Mouse (Mus musculus) urinary bladder, postnatal 14 days (tissue): ENCODE results near the gene Slc8b1.
"Not testable (repeated sequence)": the region's sequence is repeated elsewhere in the genome, so short reads cannot be mapped to it uniquely, and the experiment has no call there.

Experiments used
- DNase-seq: peaks from one replicate; pipeline ENCODE4 v3.0.0; 2021; ENCODE audit warnings: low spot score

Gene Slc8b1

DNA sequence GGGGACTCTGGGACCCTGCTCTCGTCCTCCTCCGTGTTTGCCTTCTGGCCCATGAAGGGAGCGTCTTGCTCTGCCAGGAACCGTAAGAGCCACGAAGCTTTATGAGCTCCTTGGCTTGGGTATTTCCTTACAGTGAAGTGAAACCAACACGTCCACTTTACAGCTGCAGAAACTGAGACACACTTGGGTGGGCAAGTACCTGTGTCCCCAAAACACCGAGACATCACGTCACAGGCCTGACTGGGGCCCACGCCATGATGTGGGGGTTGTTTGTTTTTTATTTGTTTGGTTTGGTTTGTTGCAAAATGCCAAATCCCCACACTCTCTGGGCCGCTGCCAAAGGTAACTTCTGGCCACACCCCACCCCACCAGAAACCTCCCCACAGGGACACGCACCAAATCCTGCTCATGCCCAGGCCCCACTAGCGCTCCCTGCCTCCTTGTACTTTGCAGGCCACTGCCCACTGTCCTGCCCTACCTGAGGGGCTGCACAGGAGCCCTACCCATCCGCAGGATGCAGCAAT is 15.2 kb upstream of the Slc8b1 start:
- DNase-seq = no peak

DNA sequence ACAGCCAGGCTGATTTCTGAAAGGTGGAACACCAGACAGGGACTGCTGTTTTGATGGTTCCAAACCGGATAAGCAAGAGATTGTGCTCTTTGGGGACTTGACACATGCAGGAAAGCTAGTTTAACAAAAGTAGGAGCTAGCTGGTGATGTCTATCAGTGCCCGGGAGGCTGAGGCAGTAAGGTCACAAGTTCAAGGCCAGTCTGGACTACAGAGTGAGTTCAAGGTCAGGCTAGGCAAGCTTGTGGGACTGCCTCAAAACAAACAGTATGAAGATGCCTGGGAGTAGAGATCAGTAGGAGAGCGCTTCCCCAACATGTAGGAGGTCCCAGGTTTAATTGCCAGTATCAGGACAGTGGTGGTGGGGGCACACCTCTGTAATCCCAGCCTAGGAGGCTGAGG is 13.9 kb upstream of the Slc8b1 start:
- DNase-seq = no peak

DNA sequence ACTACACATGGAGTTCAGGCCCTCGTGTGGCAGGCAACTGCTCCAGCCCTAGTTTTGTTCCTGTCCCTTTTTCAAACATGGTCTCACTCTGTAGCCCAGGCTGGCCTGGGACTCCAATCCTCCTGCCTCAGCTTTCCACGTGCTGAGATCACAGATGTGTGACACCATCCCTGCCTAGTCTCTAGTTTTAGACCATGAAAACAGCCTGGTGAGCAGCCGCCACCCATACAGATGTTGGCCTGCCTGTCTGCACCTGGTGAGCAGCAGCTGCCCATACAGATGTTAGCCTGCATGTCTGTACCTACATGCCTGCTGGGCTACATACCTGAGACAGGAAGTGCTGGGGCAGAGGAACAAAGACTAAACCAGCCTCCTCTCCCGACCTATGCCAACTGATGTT is 11.8 kb upstream of the Slc8b1 start:
- DNase-seq = no peak

DNA sequence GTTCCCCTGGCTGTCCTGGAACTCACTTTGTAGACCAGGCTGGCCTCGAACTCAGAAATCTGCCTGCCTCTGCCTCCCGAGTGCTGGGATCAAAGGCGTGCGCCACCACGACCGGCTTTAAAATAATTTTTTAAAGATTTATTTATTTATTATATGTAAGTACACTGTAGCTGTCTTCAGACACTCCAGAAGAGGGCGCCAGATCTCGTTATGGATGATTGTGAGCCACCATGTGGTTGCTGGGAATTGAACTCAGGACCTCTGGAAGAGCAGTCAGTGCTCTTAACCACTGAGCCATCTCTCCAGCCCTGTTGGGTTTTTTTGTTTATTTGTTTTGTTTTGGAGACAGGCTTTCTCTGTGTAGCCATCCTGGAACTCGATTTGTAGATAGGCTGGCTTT is 10.4 kb upstream of the Slc8b1 start:
- DNase-seq = not testable (repeated sequence)

DNA sequence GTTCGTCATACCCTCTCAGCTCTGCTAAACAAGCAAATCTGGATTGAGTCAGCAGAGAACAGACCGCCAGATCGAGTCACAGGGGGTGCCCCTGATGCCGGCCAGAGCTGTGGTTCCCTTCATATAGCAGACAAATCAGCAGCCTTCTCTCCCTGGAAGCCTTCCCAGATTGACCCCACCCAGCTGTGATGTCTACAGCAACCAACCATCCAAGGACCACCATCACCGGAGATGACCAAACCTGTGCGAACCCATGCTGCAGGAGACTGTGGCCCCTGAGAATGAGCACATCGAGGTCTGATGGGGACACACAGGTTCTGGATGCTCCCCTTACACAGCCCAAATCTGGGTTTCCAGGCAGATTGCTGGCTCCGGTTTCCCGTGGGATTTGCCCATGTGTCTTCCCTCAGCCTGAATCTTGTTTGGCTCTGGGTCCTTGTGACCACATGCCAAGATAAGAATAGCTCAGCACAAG is 8.8 kb upstream of the Slc8b1 start:
- no peak for DNase-seq

DNA sequence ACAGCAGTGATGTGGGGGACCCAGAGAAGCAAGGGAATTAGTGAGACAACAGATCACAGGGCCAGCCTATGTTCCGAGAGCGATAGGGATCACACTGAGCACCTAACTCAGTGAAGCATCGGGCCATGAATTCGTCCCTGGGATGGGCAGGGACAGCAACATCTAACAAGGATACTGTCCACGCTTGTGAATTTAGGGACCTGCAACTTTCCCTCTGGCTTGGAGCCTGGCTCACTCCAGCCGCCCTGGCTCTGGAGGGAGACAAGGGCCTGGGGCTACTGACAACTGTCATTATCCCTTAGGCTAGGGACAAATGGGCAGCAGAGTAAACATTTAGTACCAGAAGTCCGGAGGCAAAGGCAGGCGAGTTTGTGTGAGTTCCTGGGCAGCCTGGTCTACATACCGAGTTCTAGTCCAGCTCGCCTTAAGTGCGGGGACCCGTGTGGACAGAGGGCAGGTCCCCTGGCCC is 8.3 kb upstream of the Slc8b1 start:
- no peak for DNase-seq

DNA sequence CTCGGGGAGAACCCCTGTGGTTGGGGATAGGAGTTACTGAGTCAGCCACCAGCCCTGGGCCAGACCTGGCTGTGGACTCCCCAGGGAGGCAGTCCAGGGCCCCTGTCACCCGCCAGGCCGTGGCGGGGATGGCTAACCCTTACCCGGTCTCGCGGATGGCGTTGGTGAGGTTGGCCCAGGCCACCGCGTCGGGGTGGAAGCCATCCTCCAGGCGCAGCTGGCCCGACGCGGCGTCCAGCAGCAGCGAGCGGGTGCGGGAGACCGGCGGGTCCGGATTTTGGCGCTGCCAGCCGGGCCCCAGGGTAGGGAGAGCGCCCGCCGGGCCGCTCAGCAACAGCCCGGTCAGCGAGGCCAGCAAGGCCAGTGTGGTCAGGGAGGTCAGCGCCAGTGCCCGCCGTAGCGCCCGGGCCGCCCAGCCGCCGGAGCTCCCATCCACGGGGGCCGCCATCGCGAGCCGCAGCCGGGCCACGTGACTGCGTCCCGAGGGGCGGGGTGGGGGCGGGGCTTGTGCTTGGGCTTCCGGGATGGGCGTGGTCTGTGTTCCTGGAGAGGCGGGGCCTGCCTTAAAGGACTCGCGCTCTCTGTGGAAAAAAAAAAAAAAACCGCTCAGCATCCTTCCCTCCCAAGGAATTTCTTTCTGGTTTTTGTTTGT is 7.7 kb upstream of the Slc8b1 start, which contains the start of gene Plbd2:
Gene Plbd2 (minus strand): TSS at position 482 of the 652 bp plus-strand sequence.
- peak; percentile 85 for DNase-seq

DNA sequence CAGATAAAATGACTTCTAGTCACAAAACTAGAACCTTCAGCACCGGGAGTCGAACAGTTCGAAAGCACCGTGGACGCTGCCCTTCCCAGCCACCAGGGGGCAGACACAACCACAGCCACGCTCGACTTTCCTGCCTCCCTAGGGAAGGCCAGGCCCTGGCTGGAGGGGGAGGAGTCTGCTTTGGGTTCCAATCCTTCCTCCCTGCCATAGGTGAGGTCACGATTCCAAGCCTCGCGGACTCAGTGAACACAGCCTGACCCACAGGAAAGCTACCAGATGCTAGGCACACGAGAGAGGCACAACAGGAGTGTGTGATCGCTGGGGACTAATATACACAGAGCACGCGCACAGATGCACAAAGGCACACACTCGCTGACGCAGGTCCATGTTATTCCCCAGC is 5.6 kb upstream of the Slc8b1 start:
- peak; percentile 83 for DNase-seq

DNA sequence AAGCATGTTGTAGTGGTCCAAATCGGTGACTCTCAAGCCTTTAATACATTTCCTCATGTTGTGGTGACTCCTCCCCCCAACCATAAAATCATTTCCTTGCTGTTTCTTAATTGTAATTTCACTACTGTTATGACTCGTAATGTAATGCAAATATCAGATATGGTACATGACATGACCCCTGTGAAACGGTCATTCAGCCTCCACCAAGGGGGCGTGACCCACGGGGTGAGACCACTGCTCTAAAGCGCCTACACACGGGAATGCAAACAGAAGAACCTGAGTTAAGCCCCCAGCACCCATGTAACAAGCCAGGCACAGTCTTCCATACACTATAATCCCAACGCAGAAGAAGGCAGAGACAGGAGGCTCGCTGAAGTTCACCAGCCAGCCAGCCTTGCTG is 5.2 kb upstream of the Slc8b1 start:
- no peak for DNase-seq

DNA sequence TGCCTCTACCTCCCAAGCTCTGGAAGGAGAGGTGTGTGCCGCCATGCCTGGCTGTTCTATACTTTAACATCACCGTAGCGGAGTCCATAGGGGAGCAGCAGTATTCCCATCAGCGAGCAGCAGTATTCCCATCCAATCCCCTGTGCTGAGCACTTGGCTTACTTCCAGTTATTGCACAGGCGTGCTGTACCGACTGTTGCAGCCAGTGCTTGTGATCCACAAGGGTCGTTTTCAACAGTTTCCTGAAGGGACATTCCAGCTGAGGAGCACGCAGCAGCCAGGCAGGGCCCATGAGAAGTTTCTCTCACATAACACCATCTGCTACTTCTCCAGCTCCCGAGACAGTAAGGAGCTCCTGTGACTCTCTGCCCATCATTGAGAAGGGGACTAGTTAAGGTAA is 4.5 kb upstream of the Slc8b1 start:
- DNase-seq = no peak

DNA sequence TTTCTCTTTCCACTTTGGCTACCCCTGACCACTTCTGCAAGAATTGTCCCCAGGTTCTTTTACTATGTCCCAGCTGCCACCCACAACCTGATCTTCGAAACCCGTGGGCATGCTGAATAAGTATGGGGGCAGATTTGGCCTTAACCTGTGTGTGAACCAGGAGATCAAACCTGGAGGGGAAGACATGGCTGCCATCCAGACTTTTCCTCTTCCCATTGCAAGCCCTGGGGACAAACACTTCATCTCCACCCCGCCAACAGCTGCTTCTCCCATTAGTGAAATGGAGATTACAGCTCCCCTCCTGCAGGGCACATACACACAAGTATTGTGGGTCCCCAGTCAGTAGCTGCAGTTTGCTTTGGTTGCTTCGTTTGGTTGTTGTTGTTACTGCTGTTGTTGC is 3.7 kb upstream of the Slc8b1 start:
- no peak for DNase-seq

DNA sequence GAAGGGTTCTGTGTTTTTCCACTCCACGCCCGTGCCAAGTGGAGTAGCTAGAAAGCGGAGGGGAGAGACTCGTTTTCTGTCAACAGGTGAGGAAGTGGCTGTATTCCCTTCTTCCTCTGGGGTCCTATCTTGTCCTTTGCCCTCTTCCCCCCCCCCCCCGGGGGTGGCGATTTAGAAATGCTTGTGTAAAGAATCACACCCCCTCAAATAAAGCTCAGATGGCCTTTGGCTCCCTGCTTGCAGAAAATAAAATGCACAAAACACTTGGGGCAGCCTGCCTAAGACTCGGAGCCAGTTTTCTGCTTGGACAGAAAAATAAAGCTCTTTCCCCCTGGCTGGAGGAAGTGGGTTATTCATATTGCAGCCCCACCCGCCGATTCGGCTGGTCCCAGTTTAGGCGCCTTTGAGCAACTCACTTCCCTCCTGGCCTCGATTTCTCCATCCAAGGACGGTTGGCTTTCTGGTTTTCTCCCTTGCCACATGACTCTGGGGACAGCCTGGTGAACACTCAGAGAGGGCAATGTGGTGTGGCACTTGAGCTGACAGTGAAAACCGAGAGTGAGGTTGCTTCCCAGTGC is 764 bp downstream of the Slc8b1 start:
- DNase-seq = peak; percentile 48

DNA sequence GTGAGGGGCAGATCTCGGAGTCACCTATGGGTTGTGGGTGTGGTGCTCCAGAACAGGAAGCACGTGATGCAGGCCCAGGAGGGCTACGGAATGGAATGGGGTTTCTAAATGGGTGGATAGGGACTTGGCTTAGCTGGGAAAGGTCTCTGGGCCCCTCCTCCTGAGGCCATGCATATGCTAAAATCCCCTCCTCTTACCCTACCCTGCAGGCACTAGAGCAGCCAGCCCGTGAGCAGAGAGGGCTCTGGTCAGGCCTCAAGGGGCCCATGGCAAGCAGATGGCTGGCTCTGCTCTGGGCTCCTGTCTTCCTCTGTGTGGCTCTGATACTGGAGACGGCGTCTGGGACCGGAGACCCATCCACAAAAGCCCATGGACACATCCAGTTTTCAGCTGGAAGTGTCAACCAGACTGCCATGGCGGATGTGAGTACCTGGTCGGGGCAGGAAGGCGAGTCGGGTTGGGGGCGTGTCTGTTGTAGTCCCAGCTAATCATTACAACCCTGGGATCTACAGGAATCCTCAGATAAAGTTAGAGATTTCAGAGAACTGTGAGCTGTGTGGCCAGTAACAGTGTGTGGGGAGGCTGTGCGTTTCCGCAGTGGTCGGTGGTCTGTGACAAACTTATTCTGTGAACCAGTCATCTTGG is 2.1 kb downstream of the Slc8b1 start:
- no peak for DNase-seq

DNA sequence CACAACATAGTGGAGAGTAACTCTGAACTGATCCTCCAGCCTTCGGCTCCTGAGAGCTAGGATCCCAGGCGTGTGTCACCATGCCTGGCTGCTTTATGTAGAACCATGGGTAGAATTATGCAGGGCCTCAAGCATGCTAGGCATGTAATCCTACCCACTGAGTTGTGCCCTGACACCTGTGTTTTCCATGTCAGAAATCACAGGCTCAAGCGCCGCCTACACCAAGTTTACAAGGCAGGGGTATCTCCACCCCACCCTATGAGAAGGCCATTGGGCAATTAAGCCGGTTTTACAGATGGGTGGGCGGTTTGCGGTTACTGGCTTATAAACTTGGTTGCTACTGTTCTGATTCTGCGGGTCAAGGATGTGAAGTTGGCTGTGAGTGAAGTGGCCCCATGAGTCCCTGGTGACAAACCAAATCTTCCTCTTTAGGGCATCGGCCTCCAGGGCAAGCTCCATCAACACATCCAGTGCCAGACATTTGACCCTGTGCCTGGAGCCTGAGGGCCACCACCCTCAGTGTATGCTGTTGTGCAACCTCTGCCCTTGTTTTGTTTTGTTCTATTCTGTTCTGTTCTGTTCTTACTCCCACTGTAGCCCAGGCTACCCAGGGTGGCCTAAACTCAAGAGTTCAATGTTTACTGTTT is 3.2 kb downstream of the Slc8b1 start:
- DNase-seq = no peak

DNA sequence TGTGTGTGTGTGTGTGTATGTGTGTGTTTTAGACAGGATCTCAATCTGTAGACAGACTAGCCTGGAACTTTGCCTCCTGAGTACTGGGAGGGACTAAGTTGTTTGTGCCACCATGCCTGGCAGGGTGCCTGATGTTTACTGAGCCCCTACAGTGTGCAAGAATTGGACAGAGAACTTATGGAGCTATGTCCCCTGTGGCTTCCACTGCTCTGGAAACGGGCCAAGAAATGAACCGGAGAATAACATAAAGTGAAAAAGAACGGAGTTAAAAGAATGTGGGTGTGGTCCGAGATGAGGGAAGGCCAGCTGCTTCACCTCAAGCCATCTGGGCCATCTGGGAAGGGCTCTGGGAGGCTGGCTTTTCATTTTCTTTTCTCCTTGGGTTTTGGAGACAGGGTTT is 3.8 kb downstream of the Slc8b1 start:
- DNase-seq = peak; percentile 72

DNA sequence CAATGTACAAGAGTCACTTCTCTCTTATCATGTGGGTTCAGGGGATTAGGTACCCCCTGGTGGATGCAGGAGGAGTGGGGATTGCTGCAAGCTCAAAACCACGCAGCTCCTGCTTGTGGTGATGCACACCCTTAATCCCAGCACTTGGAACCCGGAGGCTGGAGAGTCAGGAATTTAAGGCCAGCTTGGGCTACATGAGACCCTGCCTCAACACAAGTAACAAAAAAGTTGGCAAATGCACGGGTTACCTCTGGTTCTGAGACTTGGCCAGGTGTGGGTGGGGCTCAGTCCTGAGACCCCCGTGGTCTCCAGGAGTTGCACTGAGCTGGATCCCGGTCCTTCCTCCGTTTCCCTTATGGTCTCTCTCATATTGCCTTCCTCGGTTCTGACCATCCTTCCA is 4.5 kb downstream of the Slc8b1 start:
- DNase-seq = no peak

DNA sequence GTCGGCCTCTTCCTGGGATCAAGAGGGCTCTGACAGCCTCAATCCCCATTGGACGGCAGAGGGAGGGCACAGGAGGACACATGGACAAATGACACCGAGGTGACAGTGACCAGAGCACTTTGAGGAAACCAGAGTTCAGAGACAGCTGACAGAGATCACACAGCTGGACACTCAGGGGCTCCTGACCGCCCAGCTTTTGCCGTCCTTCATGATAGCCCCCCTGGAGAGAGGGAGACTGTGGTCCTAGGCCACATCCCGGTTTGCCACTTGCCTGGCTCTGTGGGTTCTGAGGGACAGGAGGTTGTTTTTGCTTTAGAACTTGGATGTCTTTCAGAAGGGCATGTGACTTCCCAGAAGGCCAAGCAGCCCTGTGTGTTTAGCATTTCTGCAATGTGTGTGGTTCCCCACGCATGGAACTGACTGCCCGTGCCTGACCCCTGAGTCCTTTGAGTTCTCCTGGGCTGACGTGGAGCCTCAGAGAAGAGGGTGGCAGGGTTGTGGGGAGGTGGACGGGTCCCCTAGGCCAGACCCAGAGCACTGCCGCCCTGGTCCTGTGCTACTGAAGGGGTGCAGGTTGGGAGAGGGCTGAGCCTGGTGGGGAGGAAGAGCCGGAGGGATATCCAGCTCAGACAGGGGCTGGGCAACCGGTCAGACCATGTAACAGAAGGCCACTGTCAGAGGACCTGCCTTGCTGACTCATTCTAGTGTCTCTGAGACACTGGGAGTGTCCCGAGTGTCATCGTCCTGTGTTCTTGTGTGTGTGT is 5.4 kb downstream of the Slc8b1 start:
- DNase-seq = peak; percentile 37

DNA sequence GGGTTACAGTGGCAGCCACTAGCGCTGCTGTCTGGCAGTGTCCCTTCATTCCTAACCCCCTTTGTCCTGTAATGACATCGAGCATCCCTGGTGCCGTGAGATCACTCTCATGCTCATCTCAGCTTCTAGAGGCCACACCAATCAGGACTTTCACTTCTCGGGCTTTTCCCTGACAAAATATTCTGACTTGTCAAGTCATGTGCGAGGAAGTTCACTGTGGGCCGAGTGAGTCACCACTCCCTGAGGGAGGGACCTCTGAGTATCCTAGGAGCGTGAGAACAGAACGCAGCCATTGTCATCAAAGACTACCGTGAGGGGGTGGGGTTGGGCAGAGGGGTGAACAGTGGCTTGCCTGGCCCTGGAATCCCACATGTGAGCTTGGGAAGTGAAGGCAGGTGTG is 6.6 kb downstream of the Slc8b1 start:
- peak; percentile 75 for DNase-seq

DNA sequence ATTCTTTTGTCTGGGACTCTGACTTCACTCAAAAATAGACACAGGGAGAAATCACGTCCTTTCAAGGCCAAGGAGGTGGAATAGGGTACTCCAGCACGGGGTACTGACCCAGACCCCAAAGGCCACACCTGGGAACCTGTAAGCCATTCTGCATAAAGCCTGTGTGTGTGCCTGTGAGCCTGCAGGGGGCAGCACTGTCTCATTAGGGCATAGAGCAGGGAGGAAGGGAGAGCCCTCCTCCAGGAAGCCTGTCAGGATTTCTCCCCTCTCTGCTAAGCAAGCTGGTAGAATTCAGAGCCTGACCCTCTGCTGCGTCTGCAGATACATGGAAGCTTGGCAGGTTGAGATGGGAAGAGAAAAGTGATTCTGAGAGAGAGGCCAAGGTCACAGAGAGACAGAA is 11.7 kb downstream of the Slc8b1 start:
- no peak for DNase-seq

DNA sequence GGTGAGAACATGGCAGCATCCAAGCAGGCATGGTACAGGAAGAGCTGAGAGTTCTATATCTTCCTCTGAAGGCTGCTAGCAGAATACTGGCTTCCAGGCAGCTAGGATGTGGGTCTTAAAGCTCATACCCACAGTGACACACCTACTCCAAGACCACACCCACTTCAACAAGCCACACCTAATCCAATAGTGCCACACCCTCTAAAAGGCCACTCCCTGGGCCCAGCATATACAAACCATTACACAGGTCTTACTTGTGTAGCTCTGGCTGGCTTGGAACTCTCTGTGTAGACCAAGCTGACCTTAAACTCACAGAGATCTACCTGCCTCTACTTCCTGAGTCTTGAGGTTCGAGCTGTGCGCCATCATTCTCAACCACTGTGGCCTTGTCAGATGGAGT is 13.8 kb downstream of the Slc8b1 start:
- DNase-seq = no peak

DNA sequence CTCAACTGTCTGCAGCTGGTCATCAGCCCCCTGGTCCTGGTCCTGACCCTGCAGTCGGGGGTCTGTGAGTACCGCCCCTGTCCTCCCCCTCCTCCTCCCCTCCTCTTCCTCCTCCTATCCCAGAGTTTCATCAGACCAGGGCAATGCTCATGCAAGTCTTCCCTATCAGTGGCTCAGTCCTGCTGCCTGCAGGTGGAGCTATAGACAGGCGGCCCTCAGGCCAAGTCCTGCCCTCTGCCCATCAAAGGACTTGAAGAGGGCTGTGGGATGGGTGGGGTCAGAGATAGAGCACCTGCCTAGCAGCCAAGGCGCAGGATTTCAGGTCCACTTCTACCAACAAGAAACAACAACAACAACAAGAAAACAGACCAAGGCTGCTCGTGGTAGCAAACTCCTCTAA is 14.8 kb downstream of the Slc8b1 start:
- DNase-seq = no peak

DNA sequence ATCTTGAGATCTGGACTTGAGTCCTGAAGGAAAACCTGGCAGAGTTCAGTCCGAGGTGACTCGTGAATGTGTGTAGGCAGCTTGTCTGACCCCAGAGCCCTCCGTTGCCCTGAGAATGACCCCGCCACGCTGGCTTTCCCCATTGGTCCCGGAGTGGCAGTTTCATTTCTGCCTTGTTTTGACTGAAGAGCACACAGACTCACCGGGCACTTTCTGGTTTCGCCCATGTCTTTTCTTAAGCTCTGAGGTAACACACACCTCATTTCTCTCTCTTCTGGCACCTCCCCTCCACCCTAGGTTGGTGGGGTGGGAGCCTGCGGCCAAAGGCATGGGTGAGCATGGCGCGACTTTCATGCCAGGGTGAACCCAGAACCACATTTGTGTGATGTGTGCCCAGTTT is 15.3 kb downstream of the Slc8b1 start:
- no peak for DNase-seq
